Mouse (Mus musculus) forebrain, embryonic 12.5 days (tissue): Measurements from ENCODE around the gene Emilin2. TPM values are rescaled to one million over a fixed set of nuclear protein-coding genes. Genes with fewer than 3 reads are reported as not detected.

Experiments
- ATAC-seq: fragments of 200-750 bp; cut with Nextera tagmentation; 2 replicates; pipeline ENCODE4 v1.8.0; 2017; ENCODE audit warnings: moderate TSS enrichment; ENCODE audit not compliant: low FRiP score
- H3K27ac ChIP-seq: fragments of 300-500 bp; sonication (generic); 2 replicates; pipeline ENCODE4 v1.5.1; 2016; ENCODE audit warnings: mild to moderate bottlenecking
- H3K27me3 ChIP-seq: fragments of 300-500 bp; sonication (generic); 2 replicates; pipeline ENCODE4 v1.6.1; 2016; ENCODE audit warnings: mild to moderate bottlenecking
- H3K36me3 ChIP-seq: fragments of 300-500 bp; sonication (generic); replicated peaks from 2 replicates; pipeline ENCODE4 v1.6.1; 2016; ENCODE audit warnings: mild to moderate bottlenecking
- H3K4me1 ChIP-seq: fragments of 300-500 bp; sonication (generic); 2 replicates; pipeline ENCODE4 v1.6.1; 2016
- H3K4me2 ChIP-seq: fragments of 300-500 bp; sonication (generic); 2 replicates; pipeline ENCODE4 v1.6.1; 2016; ENCODE audit warnings: mild to moderate bottlenecking, moderate library complexity
- H3K4me3 ChIP-seq: fragments of 300-500 bp; sonication (generic); replicated peaks from 2 replicates; pipeline ENCODE4 v1.5.1; 2016; ENCODE audit warnings: mild to moderate bottlenecking
- H3K9ac ChIP-seq: fragments of 300-500 bp; sonication (generic); 2 replicates; pipeline ENCODE4 v1.6.1; 2016; ENCODE audit warnings: mild to moderate bottlenecking
- H3K9me3 ChIP-seq: fragments of 300-500 bp; sonication (generic); 2 replicates; pipeline ENCODE4 v1.6.1; 2016
- WGBS: fragments of 180-500 bp; shearing (Covaris S2); methylation state at CpG from one replicate; pipeline ENCODE4 v1.1.7; 2016; 5-methylcytosine and 5-hydroxymethylcytosine counted together
- polyA plus RNA-seq: library from polyadenylated mRNA; unstranded; fragments of >200 nt; fragmentation: Nextera tagmentation; extraction: Ambion mirVana; gene quantifications from 2 replicates; pipeline ENCODE4 v1.2.1, GENCODE M21; 2016

Emilin2 gene
- polyA plus RNA-seq, 1 experiment from 2014 or later = 6.1 TPM

DNA sequence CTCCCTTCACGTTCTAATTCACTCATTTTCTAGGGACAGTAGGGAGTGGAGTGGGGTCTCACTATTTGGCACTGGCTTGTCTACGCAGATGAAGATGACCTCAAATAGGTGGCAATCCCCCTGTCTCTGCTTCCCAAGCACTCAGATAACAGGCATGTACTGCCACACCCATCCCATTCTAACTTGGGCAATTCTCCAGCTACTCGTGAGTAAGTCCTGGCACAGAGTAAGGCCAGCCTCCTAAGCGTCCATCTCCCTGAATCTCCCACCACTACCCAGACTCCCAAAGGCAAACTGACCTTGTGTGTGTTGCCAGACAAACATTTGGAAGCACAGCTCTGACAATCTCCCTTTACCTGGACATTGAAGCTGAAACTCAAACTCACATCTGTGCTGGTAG, 18.9 kb downstream of the Emilin2 start:
- WGBS = 90% methylated on average over 4 of the region's 4 CpGs
- Histone ChIP-seq H3K27me3 (no peaks in the 10 kb centered on the region), H3K9me3 (no peaks in the 10 kb centered on the region), H3K9ac (no peak overlapping the region), H3K36me3 (no peaks in the 10 kb centered on the region), H3K4me3 (no peak overlapping the region), H3K4me1 (0 out of 2 replicates have a peak, but pooled peaks cover 3% of the 10 kb centered on the region), H3K4me2 (no peak overlapping the region), H3K27ac (no peak overlapping the region)
- no peak for ATAC-seq

DNA sequence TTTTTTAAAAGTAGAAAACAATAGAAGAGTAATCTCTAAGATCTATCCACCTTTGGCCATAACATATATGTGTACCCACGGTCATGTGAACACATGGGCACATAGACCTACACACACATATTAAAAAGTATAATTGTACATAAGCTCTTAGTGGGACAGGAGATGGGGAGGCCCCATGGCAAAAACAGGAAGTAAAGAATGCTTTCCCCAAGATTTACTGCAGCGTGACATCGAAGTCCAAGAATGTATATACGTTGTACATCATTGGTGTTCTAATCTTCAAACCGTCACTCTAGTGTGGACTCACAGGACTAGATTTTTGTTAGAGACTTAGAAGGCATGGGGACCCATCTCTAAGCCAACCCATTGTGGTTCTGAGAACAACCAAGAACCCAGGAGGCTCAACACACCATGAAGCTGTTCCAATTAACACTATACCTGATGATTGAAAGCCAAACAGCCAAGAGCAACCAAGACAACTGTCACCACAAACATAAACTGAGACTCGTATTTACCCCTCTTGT, 19.8 kb downstream of the Emilin2 start:
- H3K4me1 ChIP-seq = 0 out of 2 replicates have a peak, but pooled peaks cover 3% of the 10 kb centered on the region
- 90% methylated on average over 6 of the region's 6 CpGs for WGBS

DNA sequence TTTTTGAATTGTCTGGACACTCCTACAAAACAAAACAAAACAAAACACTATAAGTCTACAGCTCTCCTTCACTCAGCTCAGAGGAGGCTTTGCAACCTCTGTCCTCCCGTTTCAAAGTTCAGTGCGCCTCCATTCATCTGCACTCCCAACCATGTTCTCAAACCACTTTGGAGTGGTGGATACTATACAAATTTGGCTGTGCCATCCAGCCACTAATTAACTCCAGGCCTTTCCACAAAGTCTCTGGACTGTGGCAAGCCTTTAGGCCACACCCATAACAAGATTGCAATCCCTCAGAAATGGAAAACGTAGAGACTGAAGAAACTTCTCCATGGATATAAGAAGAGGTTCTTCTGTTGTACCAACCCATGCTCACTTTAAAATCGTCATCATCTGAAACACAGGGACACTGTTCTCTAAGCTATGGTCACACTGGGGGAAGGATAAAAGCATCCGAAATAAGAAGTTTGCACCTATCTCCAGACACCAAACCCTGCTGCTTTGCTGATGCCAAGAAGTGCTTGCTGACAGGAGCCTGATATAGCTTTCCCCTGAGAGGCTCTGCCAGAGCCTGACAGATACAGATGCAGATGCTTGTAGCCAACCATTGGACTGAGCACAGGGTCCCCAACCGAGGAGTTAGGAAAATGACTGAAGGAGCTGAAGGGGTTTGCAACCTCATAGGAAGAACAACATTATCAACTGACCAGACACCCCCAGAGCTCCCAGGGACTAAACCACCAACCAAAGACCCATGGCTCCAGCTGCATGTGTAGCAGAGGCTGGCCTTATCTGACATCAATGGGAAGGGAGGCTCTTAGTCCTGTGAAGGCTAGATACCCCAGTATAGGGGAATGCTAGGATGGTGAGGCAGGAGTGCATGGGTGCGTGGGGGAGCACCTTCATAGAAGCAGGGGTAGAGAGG, 21.0 kb downstream of the Emilin2 start:
- Histone ChIP-seq H3K9me3 (no peaks in the 10 kb centered on the region), H3K4me3 (no peak overlapping the region), H3K27ac (no peak overlapping the region), H3K27me3 (no peaks in the 10 kb centered on the region), H3K4me2 (no peak overlapping the region), H3K9ac (no peak overlapping the region), H3K4me1 (0 out of 2 replicates have a peak, but pooled peaks cover 3% of the 10 kb centered on the region), H3K36me3 (no peaks in the 10 kb centered on the region)
- 82% methylated on average over 7 of the region's 7 CpGs for WGBS
- ATAC-seq = no peak

More for the DNA sequence above, 19.8 kb downstream of the Emilin2 start:
- H3K9me3 ChIP-seq = no peaks in the 10 kb centered on the region
- H3K36me3 ChIP-seq = no peaks in the 10 kb centered on the region
- H3K27ac ChIP-seq = no peak overlapping the region
- H3K4me2 ChIP-seq = no peak overlapping the region
- no peak overlapping the region for H3K4me3 ChIP-seq
- no peaks in the 10 kb centered on the region for H3K27me3 ChIP-seq
- no peak for ATAC-seq
- H3K9ac ChIP-seq = no peak overlapping the region

DNA sequence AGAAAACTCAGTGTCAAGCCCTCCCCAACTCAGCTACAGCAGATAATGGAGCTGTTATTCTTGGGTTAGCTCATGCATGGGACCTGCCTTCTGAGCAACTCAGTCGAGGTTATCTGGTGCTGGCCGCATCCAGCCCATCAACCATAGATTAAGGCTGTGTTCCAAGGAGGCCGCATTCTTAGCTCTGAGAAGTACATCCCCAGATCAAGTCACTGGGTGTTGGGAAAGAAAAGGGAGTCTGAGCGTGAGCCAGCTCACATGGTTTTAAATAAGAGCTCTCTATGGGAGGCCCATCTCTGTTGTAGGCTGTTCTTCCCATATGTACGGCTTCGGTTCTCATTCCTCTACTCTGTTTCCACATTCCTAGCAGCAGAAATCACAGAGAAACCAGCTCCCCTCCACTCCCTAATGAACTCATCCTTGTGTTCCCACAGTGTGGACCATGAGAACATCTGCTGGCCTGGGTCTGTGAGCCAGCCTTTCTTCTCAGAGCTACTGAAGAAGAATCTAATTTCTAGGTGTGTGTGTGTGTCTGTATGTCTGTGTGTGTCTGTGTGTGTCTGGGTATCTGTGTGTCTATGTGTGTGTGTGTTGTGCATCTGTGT, 22.1 kb downstream of the Emilin2 start:
- Histone ChIP-seq H3K4me3 (no peak overlapping the region), H3K4me2 (no peak overlapping the region), H3K36me3 (no peaks in the 10 kb centered on the region), H3K27ac (no peak overlapping the region), H3K9me3 (no peaks in the 10 kb centered on the region), H3K4me1 (0 out of 2 replicates have a peak, but pooled peaks cover 3% of the 10 kb centered on the region), H3K9ac (no peak overlapping the region), H3K27me3 (no peaks in the 10 kb centered on the region)
- no peak for ATAC-seq
- 73% methylated on average over 6 of the region's 6 CpGs for WGBS

DNA sequence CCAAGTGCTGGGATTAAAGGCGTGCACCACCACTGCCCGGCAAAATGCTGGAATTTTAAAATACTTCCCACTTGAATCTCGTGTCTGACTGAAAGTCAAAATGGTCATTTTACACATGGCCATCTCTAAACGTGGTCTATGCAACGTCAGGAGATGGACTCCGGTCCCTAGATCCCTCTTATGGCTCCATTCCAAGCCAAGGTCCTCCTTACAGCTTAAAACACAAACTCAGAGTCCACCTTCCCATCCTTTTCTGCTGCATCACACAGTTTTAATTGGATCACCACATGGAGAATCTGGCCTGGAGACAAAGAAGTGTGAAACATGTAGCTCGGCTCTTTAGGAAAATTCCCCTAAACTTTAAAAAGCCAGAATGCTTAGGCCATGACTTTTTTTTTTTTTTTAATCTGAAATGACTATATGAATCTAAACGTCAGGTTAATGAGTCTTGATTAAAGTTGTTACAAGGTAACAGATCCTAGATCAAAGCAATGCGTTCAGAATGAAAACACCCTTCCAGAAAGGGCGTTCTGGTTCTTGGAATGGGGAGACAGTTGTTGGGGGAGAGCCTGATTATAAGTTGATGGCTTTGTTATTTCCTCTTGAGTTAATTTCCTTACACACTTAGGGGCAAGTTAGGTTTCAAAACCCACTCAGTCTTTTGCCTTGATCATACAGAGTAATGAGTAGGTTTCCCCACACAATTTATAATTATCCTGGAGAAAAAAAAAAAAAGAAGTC, 22.8 kb downstream of the Emilin2 start:
- H3K4me3 ChIP-seq = no peak overlapping the region

DNA sequence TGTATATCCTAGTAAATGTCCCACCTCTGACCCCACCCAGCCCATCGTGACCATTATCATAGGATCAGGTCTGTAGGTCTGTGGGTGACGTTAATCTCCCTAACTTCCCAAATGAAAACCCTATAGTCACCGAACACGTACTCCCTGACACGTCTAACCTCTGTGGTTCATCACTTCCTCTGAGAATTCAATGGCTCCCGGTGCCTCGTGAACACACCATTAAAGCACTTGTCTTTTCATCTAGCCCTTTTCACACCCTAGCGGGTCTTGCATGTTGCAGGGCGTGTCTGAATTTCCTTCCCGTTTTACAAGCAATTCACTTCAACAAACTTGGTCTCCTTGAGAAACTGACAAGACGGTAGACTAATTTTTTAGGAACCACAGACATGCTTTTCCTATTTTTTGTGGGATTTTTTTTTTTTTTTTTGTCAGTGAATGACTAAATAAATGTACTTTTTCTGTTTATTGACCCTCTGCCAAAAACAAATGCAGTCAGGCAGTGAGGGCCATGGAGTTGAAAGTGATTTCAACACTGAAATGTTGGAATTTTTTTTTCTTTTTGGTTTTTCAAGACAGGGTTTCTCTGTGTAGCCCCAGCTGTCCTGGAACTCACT, 23.5 kb downstream of the Emilin2 start:
- no peaks in the 10 kb centered on the region for H3K36me3 ChIP-seq
- 93% methylated on average over 11 of the region's 11 CpGs for WGBS
- no peak overlapping the region for H3K4me3 ChIP-seq
- H3K27me3 ChIP-seq = no peaks in the 10 kb centered on the region
- H3K27ac ChIP-seq = no peak overlapping the region
- H3K4me2 ChIP-seq = no peak overlapping the region
- ATAC-seq = no peak
- H3K4me1 ChIP-seq = 0 out of 2 replicates have a peak, but pooled peaks cover 3% of the 10 kb centered on the region
- no peaks in the 10 kb centered on the region for H3K9me3 ChIP-seq
- no peak overlapping the region for H3K9ac ChIP-seq

More for the DNA sequence above, 22.8 kb downstream of the Emilin2 start:
- 84% methylated on average over 10 of the region's 10 CpGs for WGBS
- Histone ChIP-seq H3K27me3 (no peaks in the 10 kb centered on the region), H3K9me3 (no peaks in the 10 kb centered on the region), H3K9ac (no peak overlapping the region), H3K4me2 (no peak overlapping the region), H3K36me3 (no peaks in the 10 kb centered on the region), H3K4me1 (0 out of 2 replicates have a peak, but pooled peaks cover 3% of the 10 kb centered on the region), H3K27ac (no peak overlapping the region)
- ATAC-seq = no peak

DNA sequence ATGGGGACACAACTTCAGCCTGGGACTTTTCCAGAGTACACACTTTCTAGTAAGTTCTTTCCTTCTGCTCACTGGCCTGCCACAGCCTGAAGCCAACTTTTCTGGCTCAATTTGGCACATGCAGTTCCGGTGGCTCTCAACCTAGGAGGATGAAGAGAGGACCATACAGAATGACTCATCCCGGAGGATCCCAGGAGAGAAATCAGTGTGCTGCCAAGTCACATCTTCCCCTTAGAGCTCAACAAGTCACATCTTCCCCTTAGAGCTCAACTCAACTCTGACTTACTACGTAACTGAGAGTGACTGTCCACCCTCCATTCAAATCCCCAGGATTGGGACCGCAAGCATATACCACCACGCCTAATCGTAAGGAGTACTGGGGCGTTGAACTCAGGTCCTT, 24.2 kb downstream of the Emilin2 start:
- no peak for ATAC-seq
- Histone ChIP-seq H3K4me3 (no peak overlapping the region), H3K27ac (no peak overlapping the region), H3K9ac (no peak overlapping the region), H3K36me3 (no peaks in the 10 kb centered on the region), H3K27me3 (no peaks in the 10 kb centered on the region), H3K4me1 (0 out of 2 replicates have a peak, but pooled peaks cover 3% of the 10 kb centered on the region), H3K9me3 (no peaks in the 10 kb centered on the region), H3K4me2 (no peak overlapping the region)
- 94% methylated on average over 7 of the region's 7 CpGs for WGBS

DNA sequence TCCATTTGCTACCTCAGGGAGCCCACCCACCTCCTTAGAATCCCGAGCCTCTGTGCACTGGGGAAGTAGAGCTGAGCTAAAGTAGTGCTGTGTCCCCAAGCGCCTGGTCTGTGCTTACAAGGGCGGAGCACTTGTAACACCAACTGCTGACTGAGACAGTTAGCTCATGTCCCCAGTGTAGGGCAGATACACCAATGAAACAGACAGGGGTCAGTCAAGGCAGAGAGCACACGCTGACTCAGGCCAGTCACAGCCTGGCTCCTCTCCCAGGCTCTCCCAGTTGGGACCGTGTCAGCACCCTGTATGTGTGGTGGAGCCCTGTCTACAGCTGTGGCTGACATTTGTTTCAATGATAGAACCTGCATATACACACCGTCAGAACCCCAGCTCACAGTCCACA, 25.8 kb downstream of the Emilin2 start:
- Histone ChIP-seq H3K4me2 (no peak overlapping the region), H3K27ac (no peak overlapping the region), H3K27me3 (no peaks in the 10 kb centered on the region), H3K9ac (no peak overlapping the region), H3K4me3 (no peak overlapping the region), H3K9me3 (no peaks in the 10 kb centered on the region), H3K4me1 (0 out of 2 replicates have a peak, but pooled peaks cover 3% of the 10 kb centered on the region), H3K36me3 (no peaks in the 10 kb centered on the region)
- no peak for ATAC-seq
- WGBS = 80% methylated on average over 6 of the region's 6 CpGs

DNA sequence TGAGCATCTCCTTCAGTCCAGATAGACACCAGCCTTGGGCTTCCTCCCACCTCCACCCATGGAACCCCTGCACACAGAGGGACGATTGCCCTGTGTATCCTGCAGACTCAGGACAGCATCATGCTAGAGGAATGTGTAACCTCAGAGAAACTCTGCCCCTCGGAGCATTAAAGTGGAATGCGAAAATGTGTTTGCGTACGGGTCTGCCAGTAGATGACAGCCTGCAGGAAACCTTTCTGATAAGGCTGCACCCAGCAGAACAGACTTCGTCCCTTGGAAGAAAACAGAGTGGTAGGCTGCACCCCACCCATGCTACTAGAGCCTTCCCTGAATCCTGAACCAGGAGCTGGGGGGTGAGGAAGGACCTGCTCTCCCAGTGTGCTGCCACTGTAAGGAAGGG, 26.9 kb downstream of the Emilin2 start:
- Histone ChIP-seq H3K27ac (no peak overlapping the region), H3K4me2 (no peak overlapping the region), H3K9ac (no peak overlapping the region), H3K9me3 (no peaks in the 10 kb centered on the region), H3K36me3 (no peaks in the 10 kb centered on the region), H3K4me1 (0 out of 2 replicates have a peak, but pooled peaks cover 3% of the 10 kb centered on the region), H3K27me3 (no peaks in the 10 kb centered on the region), H3K4me3 (no peak overlapping the region)
- WGBS = 81% methylated on average over 6 of the region's 6 CpGs
- ATAC-seq = no peak

DNA sequence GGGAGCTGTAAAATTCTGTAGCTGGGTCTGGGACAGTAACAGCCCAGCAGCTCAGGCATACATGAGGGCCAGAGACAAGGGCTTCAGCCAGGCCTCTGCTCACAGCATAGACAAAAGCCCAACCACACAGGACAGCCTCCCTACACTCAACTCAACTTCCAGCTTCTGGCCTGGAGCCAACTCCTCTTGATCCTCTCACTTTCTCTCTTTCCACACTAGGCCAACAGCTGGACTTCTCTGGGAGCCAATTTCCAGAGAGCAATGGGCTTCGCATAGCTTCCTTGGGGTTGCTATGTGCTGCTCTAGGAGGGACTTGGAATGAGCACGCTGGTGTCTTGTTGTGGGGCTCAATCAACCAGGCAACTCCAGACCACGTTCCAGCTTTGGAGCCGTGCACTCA, 28.5 kb downstream of the Emilin2 start:
- Histone ChIP-seq H3K9me3 (no peaks in the 10 kb centered on the region), H3K9ac (no peak overlapping the region), H3K4me1 (no peaks in the 10 kb centered on the region), H3K4me2 (no peak overlapping the region), H3K27me3 (no peaks in the 10 kb centered on the region), H3K4me3 (no peak overlapping the region), H3K27ac (no peak overlapping the region), H3K36me3 (no peaks in the 10 kb centered on the region)
- WGBS = 91% methylated on average over 4 of the region's 4 CpGs
- ATAC-seq = no peak

DNA sequence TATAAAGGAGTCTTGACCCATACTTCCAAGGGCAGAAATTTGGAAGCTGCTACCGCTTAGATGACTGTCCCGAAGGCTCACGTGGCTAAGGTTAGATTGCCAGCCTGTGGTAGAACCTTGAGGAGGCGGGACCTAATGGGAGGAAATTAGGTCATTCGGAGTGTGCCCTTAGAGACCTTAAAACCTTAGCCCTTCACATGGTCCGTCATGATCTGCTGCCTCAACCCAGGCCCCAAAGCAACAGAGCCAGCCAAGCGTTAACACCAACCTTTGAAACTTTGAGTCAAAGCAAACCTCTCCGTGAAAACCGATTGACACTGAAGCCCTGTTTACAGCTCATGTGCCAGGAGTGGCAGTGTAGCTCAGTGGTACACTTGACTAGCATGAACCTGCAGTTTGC, 29.1 kb downstream of the Emilin2 start:
- Histone ChIP-seq H3K4me2 (no peak overlapping the region), H3K4me1 (no peaks in the 10 kb centered on the region), H3K4me3 (no peak overlapping the region), H3K27me3 (no peaks in the 10 kb centered on the region), H3K9me3 (no peaks in the 10 kb centered on the region), H3K27ac (no peak overlapping the region), H3K9ac (no peak overlapping the region), H3K36me3 (no peaks in the 10 kb centered on the region)
- ATAC-seq = no peak
- WGBS = 89% methylated on average over 9 of the region's 9 CpGs
